Mouse (Mus musculus) ovary, adult 10 weeks (tissue): Measurements from ENCODE around the gene Itga7. TPM values are rescaled to one million over a fixed set of nuclear protein-coding genes. Genes with fewer than 3 reads are reported as not detected.

Experiments used
- polyA plus RNA-seq: library from polyadenylated mRNA; stranded (reverse); fragments of 350-450 nt; fragmentation: Illumina TruSeq; extraction: RNeasy Lipid Tissue Mini Kit (QIAGEN cat#74804); gene quantifications from one replicate; pipeline ENCODE4 v1.2.3, GENCODE M21; 2014

The Itga7 gene
- 0.17 TPM for polyA plus RNA-seq

GRCm38 (mm10) chr10:128933574-128933973 lies at the start of gene Itga7:
TSS of gene Itga7 (plus strand) at chr10:128933818.

GRCm38 (mm10) chr10:128891296-128892094 lies 42.1 kb upstream of the Itga7 start, which contains the start of gene Gdf11:
TSS of gene Gdf11 (minus strand) at chr10:128891718.

GRCm38 (mm10) chr10:128900698-128901097 lies 32.9 kb upstream of the Itga7 start, which contains the start of gene Cd63:
TSS of gene Cd63 (plus strand) at chr10:128900989.

GRCm38 (mm10) chr10:128922822-128923012 lies 10.9 kb upstream of the Itga7 start, which contains the start of gene Rdh5:
TSS of gene Rdh5 (minus strand) at chr10:128922888.

GRCm38 (mm10) chr10:128923935-128924334 lies 9.7 kb upstream of the Itga7 start, which contains the start of gene Bloc1s1:
TSS of gene Bloc1s1 (minus strand) at chr10:128924035.

GRCm38 (mm10) chr10:128960590-128961584 lies 27.3 kb downstream of the Itga7 start, which contains the start of gene Mettl7b:
TSS of gene Mettl7b (minus strand) at chr10:128960988.

GRCm38 (mm10) chr10:128989131-128989530 lies 55.5 kb downstream of the Itga7 start, which contains the start of gene Olfr9:
TSS of gene Olfr9 (plus strand) at chr10:128989431.

Other genes starting within 250 kb of the Itga7 start
- gene Rab5b, start 237.6 kb upstream of the Itga7 start, polyA plus RNA-seq = 121 TPM
- gene Pmel, start 229.6 kb upstream of the Itga7 start, polyA plus RNA-seq = not detected
- gene Cdk2, start 228.8 kb upstream of the Itga7 start, polyA plus RNA-seq = 24.2 TPM
- 3.8 TPM for gene Dgka, start 189.0 kb upstream of the Itga7 start, polyA plus RNA-seq
- 0.71 TPM for gene Pym1, start 185.9 kb upstream of the Itga7 start, polyA plus RNA-seq
- gene Mmp19, start 142.9 kb upstream of the Itga7 start, polyA plus RNA-seq = 9.7 TPM
- gene Dnajc14, start 129.8 kb upstream of the Itga7 start, polyA plus RNA-seq = 45.1 TPM
- gene Tmem198b, start 129.4 kb upstream of the Itga7 start, polyA plus RNA-seq = 5.9 TPM
- gene Sarnp, start 116.5 kb upstream of the Itga7 start, polyA plus RNA-seq = 466 TPM
- 75.2 TPM for gene Ormdl2, start 112.2 kb upstream of the Itga7 start, polyA plus RNA-seq
- 7.7 TPM for gene Gdf11, start 42.1 kb upstream of the Itga7 start, polyA plus RNA-seq
- gene Cd63, start 32.8 kb upstream of the Itga7 start, polyA plus RNA-seq = 496 TPM
- 3.0 TPM for gene Rdh5, start 10.9 kb upstream of the Itga7 start, polyA plus RNA-seq
- gene Bloc1s1, start 9.8 kb upstream of the Itga7 start, polyA plus RNA-seq = 9.3 TPM
- gene Mettl7b, start 27.2 kb downstream of the Itga7 start, polyA plus RNA-seq = not detected
- not detected for gene Olfr9, start 55.6 kb downstream of the Itga7 start, polyA plus RNA-seq
- not detected for gene Olfr763, start 77.0 kb downstream of the Itga7 start, polyA plus RNA-seq
- gene Olfr764-ps1, start 106.1 kb downstream of the Itga7 start, polyA plus RNA-seq = not detected
- not detected for gene Olfr765, start 116.2 kb downstream of the Itga7 start, polyA plus RNA-seq
- not detected for gene Olfr766-ps1, start 135.2 kb downstream of the Itga7 start, polyA plus RNA-seq
- not detected for gene Olfr767, start 149.1 kb downstream of the Itga7 start, polyA plus RNA-seq
- not detected for gene Olfr768, start 165.6 kb downstream of the Itga7 start, polyA plus RNA-seq
- gene Olfr769, start 184.0 kb downstream of the Itga7 start, polyA plus RNA-seq = not detected
- not detected for gene Olfr770, start 205.2 kb downstream of the Itga7 start, polyA plus RNA-seq
- not detected for gene Olfr771, start 230.9 kb downstream of the Itga7 start, polyA plus RNA-seq
- gene Olfr772, start 244.1 kb downstream of the Itga7 start, polyA plus RNA-seq = not detected